Mouse (Mus musculus) C2C12 (cell line): ENCODE results near the gene Olfr45.

ENCODE experiments used
- CEBPB ChIP-seq: IDR thresholded peaks from one replicate; pipeline ENCODE4 v1.6.1; 2011; ENCODE audit warnings: low read depth, mild to moderate bottlenecking, control low read depth, moderate library complexity
- CTCF ChIP-seq: IDR thresholded peaks from one replicate; pipeline ENCODE4 v1.5.1; 2011; ENCODE audit not compliant: control insufficient read depth, insufficient read depth, insufficient read length
- MAX ChIP-seq: IDR thresholded peaks from one replicate; pipeline ENCODE4 v1.6.1; 2011; ENCODE audit warnings: mild to moderate bottlenecking, control low read depth
- MYOG ChIP-seq: IDR thresholded peaks from one replicate; pipeline ENCODE4 v1.6.1; 2011; ENCODE audit not compliant: control insufficient read depth, insufficient read length; ENCODE audit errors: extremely low read depth
- USF1 ChIP-seq: IDR thresholded peaks from one replicate; pipeline ENCODE4 v1.6.1; 2011; ENCODE audit warnings: low read depth, mild to moderate bottlenecking, control low read depth, moderate library complexity

DNA sequence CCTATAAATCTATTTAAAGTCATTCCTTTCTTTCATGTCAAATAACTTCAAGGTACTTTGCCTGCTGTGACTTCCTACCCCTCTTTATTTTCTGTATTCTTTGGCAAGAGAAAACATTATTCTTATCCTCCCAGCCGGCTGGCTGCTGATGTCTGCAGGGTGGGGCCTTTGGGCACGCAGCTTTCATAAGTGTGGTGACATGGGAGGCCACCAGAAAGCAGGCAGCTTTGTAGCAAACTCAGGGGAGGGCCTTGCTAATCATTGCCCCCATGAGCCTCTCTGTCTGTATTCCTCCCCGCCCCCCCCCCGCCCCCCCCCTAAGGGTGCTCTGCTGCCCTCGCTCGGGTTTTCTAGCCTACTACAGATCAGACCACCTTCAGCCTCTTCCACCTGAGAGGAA lies 5.9 kb upstream of the Olfr45 start:
- TF ChIP-seq CTCF (no peak), USF1 (no peak), MYOG (no peak), CEBPB (no peak), MAX (no peak)
